Mouse (Mus musculus) urinary bladder, adult 18-20 months (tissue): ENCODE results near the gene Dlgap5.

Experiments used
- DNase-seq, 2 experiments: peaks; one replicate each; pipeline ENCODE4 v3.0.0; 2022; ENCODE audit warnings: low spot score in 2 of 2, mixed read lengths in 2 of 2

Gene Dlgap5

DNA sequence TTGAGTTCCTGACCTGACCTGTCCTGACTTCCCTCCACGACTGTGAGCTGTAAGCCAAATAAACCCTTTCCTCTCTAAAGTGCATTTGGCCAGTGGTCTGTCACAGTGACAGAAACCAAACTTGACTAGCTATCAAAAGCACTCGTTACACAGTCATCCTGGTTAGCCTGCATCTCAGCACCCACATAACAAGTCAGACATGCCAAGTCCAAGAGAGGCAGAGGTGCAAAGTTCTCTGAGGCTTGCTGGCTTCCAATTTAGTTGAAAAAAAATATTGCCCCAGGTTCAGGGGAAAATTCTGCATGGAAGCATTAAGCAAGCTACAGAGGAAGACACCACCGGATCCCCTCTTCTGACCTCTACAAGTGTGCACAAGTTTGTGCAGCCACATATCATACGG is 65.0 kb downstream of the Dlgap5 start:
- no peak for DNase-seq

DNA sequence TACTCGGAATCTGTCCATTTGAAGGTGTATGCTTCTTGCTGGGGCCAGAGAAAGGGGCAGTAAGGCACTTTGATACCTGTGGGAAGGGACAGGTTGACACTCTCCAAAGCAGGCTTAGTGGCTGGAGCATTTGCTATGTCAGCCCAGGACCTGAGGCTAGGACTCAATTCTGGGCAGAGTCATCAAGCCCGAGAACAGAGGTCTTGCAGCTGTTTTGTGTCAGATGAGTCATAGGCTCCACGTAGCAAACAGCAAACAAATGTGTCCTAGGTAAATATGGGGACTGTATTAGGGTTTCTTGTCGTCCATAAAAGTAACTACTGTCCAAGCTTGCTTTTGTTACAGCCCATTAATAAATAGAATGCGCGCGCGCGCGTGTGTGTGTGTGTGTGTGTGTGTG is 65.9 kb downstream of the Dlgap5 start:
- no peak for DNase-seq

GRCm38 (mm10) chr14:47350974-47351373 is 67.2 kb downstream of the Dlgap5 start:
- DNase-seq = no peak

DNA sequence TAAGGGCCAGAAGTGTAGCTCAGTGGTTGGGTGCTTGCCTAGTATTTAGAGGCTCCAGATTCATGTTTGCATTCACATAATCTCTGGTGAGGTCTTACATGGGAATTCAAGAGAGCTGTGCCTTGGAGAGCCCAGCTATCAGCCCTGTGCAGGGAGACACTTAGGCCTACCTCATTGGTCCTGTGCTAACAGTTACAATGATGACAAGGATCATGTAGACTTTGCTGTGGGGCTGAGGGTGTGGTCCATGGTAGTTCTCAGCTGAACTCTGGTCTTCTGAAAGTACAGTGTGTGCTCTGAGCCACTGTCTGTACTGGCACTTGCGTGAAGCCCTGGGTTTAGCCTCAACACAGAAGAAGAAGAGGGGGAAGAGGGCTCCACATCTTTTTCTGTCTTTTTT is 71.5 kb downstream of the Dlgap5 start:
- DNase-seq = no peak

GRCm38 (mm10) chr14:47341811-47342291 is 76.4 kb downstream of the Dlgap5 start:
- no peak for DNase-seq

DNA sequence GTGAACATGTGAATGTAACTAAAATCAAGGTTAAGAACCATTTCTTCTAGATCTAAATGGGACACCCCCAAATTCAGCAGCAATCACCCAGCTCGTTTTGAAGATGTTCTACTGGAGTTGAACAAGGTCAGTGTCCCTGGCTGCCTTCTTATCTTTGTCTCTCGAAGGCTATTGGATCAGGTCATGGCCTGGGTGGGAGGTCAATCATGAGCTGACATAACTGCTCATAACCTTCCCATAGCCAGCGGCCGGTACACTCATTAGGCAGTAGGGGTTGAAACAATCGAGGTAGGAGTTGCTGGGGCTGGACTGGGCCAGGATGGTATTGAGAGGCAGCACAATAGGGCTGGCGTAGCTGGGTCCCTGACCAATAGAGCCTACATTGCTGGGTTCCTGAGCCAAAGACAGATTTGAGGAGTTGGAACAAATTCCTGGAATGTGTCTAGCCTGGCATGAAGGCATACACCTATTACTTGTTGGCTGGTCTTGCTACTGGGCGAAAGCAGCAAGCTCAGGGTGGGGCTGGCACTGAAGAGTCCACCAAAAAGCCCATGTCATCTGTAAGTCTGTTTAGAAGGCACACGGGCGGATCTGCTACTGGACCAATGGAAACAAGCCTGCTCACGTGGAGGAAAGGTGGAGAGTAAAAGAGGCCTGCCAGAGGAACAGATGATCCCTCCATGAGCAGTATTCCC is 77.8 kb downstream of the Dlgap5 start:
- DNase-seq = no peak
